Mouse (Mus musculus): Measurements from ENCODE around the gene Nrsn2. TPM values are rescaled to one million over a fixed set of nuclear protein-coding genes. Genes with fewer than 3 reads are reported as not detected.

Nrsn2 gene
- polyA plus RNA-seq, 1 experiment from 2014 or later = 2.2 TPM

Other genes with a start within 250 kb of the Nrsn2 start
- 13.5 TPM in 2 replicates for gene Tcf15, start 233.1 kb downstream of the Nrsn2 start, polyA plus RNA-seq (2015; fragmentation: Nextera tagmentation; extraction: Ambion mirVana)
- 93.4 and 101 TPM in 2 replicates for gene Csnk2a1, start 149.8 kb downstream of the Nrsn2 start, polyA plus RNA-seq (2015; fragmentation: Nextera tagmentation; extraction: Ambion mirVana)
- gene Tbc1d20, start 82.8 kb downstream of the Nrsn2 start, polyA plus RNA-seq (2015; fragmentation: Nextera tagmentation; extraction: Ambion mirVana) = 39.5 and 39.7 TPM in 2 replicates
- gene Rbck1, start 44.0 kb downstream of the Nrsn2 start, polyA plus RNA-seq (2015; fragmentation: Nextera tagmentation; extraction: Ambion mirVana) = 79.0 and 88.7 TPM in 2 replicates
- 1.1 and 1.9 TPM in 2 replicates for gene Trib3, start 32.6 kb downstream of the Nrsn2 start, polyA plus RNA-seq (2015; fragmentation: Nextera tagmentation; extraction: Ambion mirVana)
- gene Sox12, start 21.4 kb upstream of the Nrsn2 start, polyA plus RNA-seq (2015; fragmentation: Nextera tagmentation; extraction: Ambion mirVana) = 10.6 and 12.2 TPM in 2 replicates
- gene Zcchc3, start 38.4 kb upstream of the Nrsn2 start, polyA plus RNA-seq (2015; fragmentation: Nextera tagmentation; extraction: Ambion mirVana) = 42.4 and 45.7 TPM in 2 replicates
- 0.56 and 0.77 TPM in 2 replicates for gene 6820408C15Rik, start 38.9 kb upstream of the Nrsn2 start, polyA plus RNA-seq (2015; fragmentation: Nextera tagmentation; extraction: Ambion mirVana)
- 0.27 TPM in 1 of 2 replicates, not detected in the other for gene Defb23, start 88.0 kb upstream of the Nrsn2 start, polyA plus RNA-seq (2015; fragmentation: Nextera tagmentation; extraction: Ambion mirVana)
- not detected in 2 replicates for gene Defb20, start 100.4 kb upstream of the Nrsn2 start, polyA plus RNA-seq (2015; fragmentation: Nextera tagmentation; extraction: Ambion mirVana)
- not detected in 2 replicates for gene Defb22, start 113.5 kb upstream of the Nrsn2 start, polyA plus RNA-seq (2015; fragmentation: Nextera tagmentation; extraction: Ambion mirVana)
- gene Defb26, start 135.1 kb upstream of the Nrsn2 start, polyA plus RNA-seq (2015; fragmentation: Nextera tagmentation; extraction: Ambion mirVana) = not detected in 2 replicates
- 0.67 and 0.95 TPM in 2 replicates for gene Defb28, start 141.6 kb upstream of the Nrsn2 start, polyA plus RNA-seq (2015; fragmentation: Nextera tagmentation; extraction: Ambion mirVana)
- gene Defb29, start 163.5 kb upstream of the Nrsn2 start, polyA plus RNA-seq (2015; fragmentation: Nextera tagmentation; extraction: Ambion mirVana) = 0.90 and 1.6 TPM in 2 replicates
- not detected in 2 replicates for gene Gm17416, start 192.7 kb upstream of the Nrsn2 start, polyA plus RNA-seq (2015; fragmentation: Nextera tagmentation; extraction: Ambion mirVana)
- not detected in 2 replicates for gene Defb21, start 196.1 kb upstream of the Nrsn2 start, polyA plus RNA-seq (2015; fragmentation: Nextera tagmentation; extraction: Ambion mirVana)
- 4.4 and 4.8 TPM in 2 replicates for gene Defb19, start 203.7 kb upstream of the Nrsn2 start, polyA plus RNA-seq (2015; fragmentation: Nextera tagmentation; extraction: Ambion mirVana)
- gene Defb45, start 222.8 kb upstream of the Nrsn2 start, polyA plus RNA-seq (2015; fragmentation: Nextera tagmentation; extraction: Ambion mirVana) = not detected in 2 replicates
- gene Defb36, start 227.7 kb upstream of the Nrsn2 start, polyA plus RNA-seq (2015; fragmentation: Nextera tagmentation; extraction: Ambion mirVana) = 0.67 and 0.88 TPM in 2 replicates
- gene Defb25, start 246.4 kb upstream of the Nrsn2 start, polyA plus RNA-seq (2015; fragmentation: Nextera tagmentation; extraction: Ambion mirVana) = 23.2 and 25.2 TPM in 2 replicates

Data from kidney, embryonic 15.5 days (tissue).